Mouse (Mus musculus): Measurements from ENCODE around the gene Ndufa4l2.

GRCm38 (mm10) chr10:127521611-127522080 is 6.9 kb downstream of the Ndufa4l2 start:
- no peak for TF ChIP-seq POLR2A (IDR thresholded peaks at IDR 0.05; ENCODE audit: insufficient read depth, low read length)
- no peak for TF ChIP-seq CTCF (IDR thresholded peaks at IDR 0.05; ENCODE audit: low read depth, low read length)
